Comparison of ENCODE assay signal across 11 mouse cellular contexts in the genomic region with DNA sequence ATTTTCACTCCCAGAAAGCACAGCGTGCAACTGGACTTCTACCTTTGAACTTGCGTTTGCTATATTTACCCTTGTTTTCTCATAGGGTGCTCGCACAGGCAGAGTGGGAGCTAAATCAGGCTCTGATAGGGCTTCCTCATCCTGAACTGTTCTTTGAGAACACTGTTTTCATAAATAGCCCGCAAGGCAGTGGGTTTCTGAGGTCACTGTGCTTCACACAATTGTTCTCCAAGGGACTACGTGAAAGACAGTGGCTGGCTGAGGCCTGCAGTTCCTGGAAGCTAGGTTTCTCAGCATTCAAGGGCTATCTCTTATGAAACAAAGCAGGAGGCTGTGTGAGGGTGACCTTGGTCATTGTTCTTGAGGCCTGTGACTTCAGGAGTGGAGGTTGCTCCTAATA.
DNase-seq lines count a peak whose midpoint lies in the region; ATAC-seq and TF ChIP-seq lines count a peak whose summit lies in the region.
"Had no signal": no experiment of that assay in that cellular context is flagged by ENCODE, and none has a peak within 500 bp of the region (broad histone marks: within the 10 kb centered on the region; RNA-seq: fewer than 3 reads in every experiment).

No protein-coding gene starts in this region.

- peak; percentile 49; the same call in 1 of the 2 replicates for TF ChIP-seq EP300 in liver, postnatal 0 days (IDR thresholded peaks at IDR 0.05; ENCODE audit: low read depth)

- no peaks in the 10 kb centered on the region for H3K27me3 ChIP-seq in liver, postnatal 0 days (ENCODE audit: insufficient read depth, low read length)
- H3K27me3 ChIP-seq: Patski had no signal

- peak overlapping the region; percentile 11 for H3K27ac ChIP-seq in brown adipose tissue, adult 24 weeks (replicated peaks; ENCODE audit: low read depth, low read length)
- 0 out of 2 replicates have a peak overlapping the region, but pooled peaks have one; percentile 34 for H3K27ac ChIP-seq in liver, postnatal 0 days (ENCODE audit: low read depth)
- H3K27ac ChIP-seq: hindbrain, embryonic 14.5 days had no signal

- H3K4me1 ChIP-seq in brown adipose tissue, adult 24 weeks (ENCODE audit: control insufficient read depth, insufficient read depth, insufficient read length, low read length) = peaks cover 4% of the 10 kb centered on the region; the same call in 1 of the 2 replicates
- H3K4me1 ChIP-seq in liver, postnatal 0 days (ENCODE audit: insufficient read depth) = peaks cover 3% of the 10 kb centered on the region

- ATAC-seq in liver, postnatal 0 days = peak; percentile 63
- ATAC-seq: Patski had no signal

- H3K9me3 ChIP-seq in liver, postnatal 0 days (ENCODE audit: low read length) = no peaks in the 10 kb centered on the region

- DNase-seq in adrenal gland, adult 8-10 months = peak; percentile 5
- DNase-seq in adrenal gland, postnatal 4 days (ENCODE audit: low spot score in 2 of 2) = no peak
- DNase-seq in heart, postnatal 36 days = peak; percentile 38 to 40
- no peak for DNase-seq in liver, postnatal 0 days
- no peak for DNase-seq in frontal cortex, adult 2 months (ENCODE audit: extremely low spot score in 1 of 2, low spot score in 1 of 2)
- DNase-seq in right cerebral cortex, postnatal 4 days = no peak
- DNase-seq in neural tube, embryonic 10.5 days (ENCODE audit: extremely low spot score, low spot score) = no peak
- DNase-seq: cerebellum, adult 2 months had no signal

- H3K4me3 ChIP-seq in brown adipose tissue, adult 24 weeks (ENCODE audit: insufficient read depth, low read depth, low read length) = no peak overlapping the region
- no peak overlapping the region for H3K4me3 ChIP-seq in liver, postnatal 0 days (ENCODE audit: low read depth, low read length)

- H3K36me3 ChIP-seq in liver, postnatal 0 days (replicated peaks; ENCODE audit: insufficient read depth, low read length) = no peaks in the 10 kb centered on the region

- WGBS in liver, postnatal 0 days (ENCODE audit: insufficient replicate concordance) = 45% methylated on average over 5 of the region's 5 CpGs

- H3K4me2 ChIP-seq in liver, postnatal 0 days (ENCODE audit: low read depth, low read length) = no peak overlapping the region
- H3K4me2 ChIP-seq: hindbrain, embryonic 14.5 days had no signal

- no peak overlapping the region for H3K9ac ChIP-seq in liver, postnatal 0 days (replicated peaks)
- H3K9ac ChIP-seq: hindbrain, embryonic 14.5 days had no signal

- intact Hi-C loops in heart, postnatal 36 days (cut with DNase I) = loop anchor here (2.0 to 5.0 kb wide), 2 partner anchors 271 to 302 kb away; a partner anchor contains a TSS

- TF ChIP-seq CTCF in liver, postnatal 0 days (IDR thresholded peaks at IDR 0.05; ENCODE audit: low read depth) = no peak

Comparison
In these comparisons a context has a peak if more than half of its experiments do, and no peak if none do; other contexts are left out.
1. DNase-seq: peak in adrenal gland, adult 8-10 months (single experiment) and heart, postnatal 36 days (2 of 2); none in adrenal gland, postnatal 4 days (0 of 2), liver, postnatal 0 days (single experiment), frontal cortex, adult 2 months (0 of 2), right cerebral cortex, postnatal 4 days (single experiment) and neural tube, embryonic 10.5 days (single experiment).